Mouse (Mus musculus) neural tube, embryonic 14.5 days (tissue): ENCODE measurements around the gene Syk. TPM values are rescaled to one million over a fixed set of nuclear protein-coding genes. Genes with fewer than 3 reads are reported as not detected.

ENCODE experiments used
- ATAC-seq: fragments of 200-750 bp; cut with Nextera tagmentation; 2 replicates; pipeline ENCODE4 v1.8.0; 2017; ENCODE audit warnings: low read depth, mild to moderate bottlenecking, moderate TSS enrichment, moderate library complexity
- H3K27ac ChIP-seq: fragments of 300-500 bp; sonication (generic); 2 replicates; pipeline ENCODE4 v1.5.1; 2014; ENCODE audit warnings: low read depth, mild to moderate bottlenecking, control low read depth, low read length, moderate library complexity, mixed read lengths
- H3K27me3 ChIP-seq: fragments of 300-500 bp; sonication (generic); 2 replicates; pipeline ENCODE4 v1.6.1; 2014; ENCODE audit warnings: low read length; ENCODE audit not compliant: control insufficient read depth, insufficient read depth
- H3K36me3 ChIP-seq: fragments of 300-500 bp; sonication (generic); 2 replicates; pipeline ENCODE4 v1.6.1; 2014; ENCODE audit warnings: low read length, mixed read lengths; ENCODE audit not compliant: control insufficient read depth, insufficient read depth
- H3K4me1 ChIP-seq: fragments of 300-500 bp; sonication (generic); 2 replicates; pipeline ENCODE4 v1.6.1; 2014; ENCODE audit warnings: low read length; ENCODE audit not compliant: control insufficient read depth, insufficient read depth
- H3K4me2 ChIP-seq: fragments of 300-500 bp; sonication (generic); 2 replicates; pipeline ENCODE4 v1.6.1; 2014; ENCODE audit warnings: mild to moderate bottlenecking, low read depth, low read length, control low read depth
- H3K4me3 ChIP-seq: fragments of 300-500 bp; sonication (generic); 2 replicates; pipeline ENCODE4 v1.5.1; 2014; ENCODE audit warnings: low read depth, low read length, control low read depth, mixed read lengths
- H3K9ac ChIP-seq: fragments of 300-500 bp; sonication (generic); replicated peaks from 2 replicates; pipeline ENCODE4 v1.6.1; 2014; ENCODE audit warnings: low read depth, mild to moderate bottlenecking, control low read depth, low read length, mixed read lengths
- H3K9me3 ChIP-seq: fragments of 300-500 bp; sonication (generic); 2 replicates; pipeline ENCODE4 v1.6.1; 2016; ENCODE audit warnings: low read length; ENCODE audit not compliant: control insufficient read depth
- WGBS: fragments of 180-500 bp; shearing (Covaris S2); extraction: QIAGEN DNeasy Blood & Tissue Kit; methylation state at CpG from one replicate; pipeline ENCODE4 v1.1.7; 2014; 5-methylcytosine and 5-hydroxymethylcytosine counted together
- polyA plus RNA-seq: library from polyadenylated mRNA; unstranded; fragments of >200 nt; fragmentation: Nextera tagmentation; extraction: Ambion mirVana; gene quantifications from 2 replicates; pipeline ENCODE4 v1.2.1, GENCODE M21; 2014

Syk gene
- polyA plus RNA-seq, 1 experiment from 2014 or later: 1.2 TPM

DNA sequence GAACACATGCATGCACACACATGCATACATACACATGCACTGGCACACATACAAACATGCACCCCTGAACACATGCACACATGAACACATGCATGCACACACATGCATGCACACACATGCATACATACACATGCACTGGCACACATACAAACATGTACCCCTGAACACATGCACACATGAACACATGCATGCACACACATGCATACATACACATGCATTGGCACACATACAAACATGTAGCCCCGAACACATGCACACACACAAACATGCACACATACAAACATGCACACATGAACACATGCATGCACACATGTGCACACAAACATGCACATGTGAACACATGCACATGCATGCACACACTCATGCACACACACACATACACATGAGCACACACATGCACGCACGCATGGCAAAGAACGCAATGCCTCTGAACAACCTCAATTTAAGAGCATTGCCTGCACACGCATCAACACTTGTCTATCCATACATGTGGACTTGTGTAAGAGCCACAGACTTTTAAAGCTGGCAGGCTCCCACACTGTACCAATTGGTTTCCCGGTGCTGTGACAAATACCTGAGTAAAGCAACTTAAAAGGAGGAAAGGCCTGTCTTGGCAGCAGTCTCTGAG lies 66.9 kb downstream of the Syk start:
- H3K27ac ChIP-seq: no peak overlapping the region
- ATAC-seq: no peak
- WGBS: 96% methylated on average over 6 of the region's 6 CpGs

GRCm38 (mm10) chr13:52651383-52652252 lies 68.6 kb downstream of the Syk start:
- ATAC-seq: peak; percentile 58
- WGBS: 31% methylated on average over 11 of the region's 12 CpGs
- no peak overlapping the region for H3K27ac ChIP-seq

More for the DNA sequence above, 66.9 kb downstream of the Syk start:
- Histone ChIP-seq H3K4me2 (no peak overlapping the region), H3K9me3 (no peaks in the 10 kb centered on the region), H3K9ac (no peak overlapping the region), H3K36me3 (no peaks in the 10 kb centered on the region), H3K4me3 (no peak overlapping the region), H3K27me3 (no peaks in the 10 kb centered on the region), H3K4me1 (no peaks in the 10 kb centered on the region)

GRCm38 (mm10) chr13:52652253-52652628 lies 69.3 kb downstream of the Syk start:
- 50% methylated on average over 8 of the region's 8 CpGs for WGBS
- ATAC-seq: no peak

More at GRCm38 (mm10) chr13:52651383-52652252, 68.6 kb downstream of the Syk start:
- no peak overlapping the region for H3K4me2 ChIP-seq
- no peaks in the 10 kb centered on the region for H3K36me3 ChIP-seq
- H3K27me3 ChIP-seq: no peaks in the 10 kb centered on the region
- H3K4me3 ChIP-seq: no peak overlapping the region
- H3K9ac ChIP-seq: no peak overlapping the region
- H3K9me3 ChIP-seq: no peaks in the 10 kb centered on the region
- no peaks in the 10 kb centered on the region for H3K4me1 ChIP-seq

DNA sequence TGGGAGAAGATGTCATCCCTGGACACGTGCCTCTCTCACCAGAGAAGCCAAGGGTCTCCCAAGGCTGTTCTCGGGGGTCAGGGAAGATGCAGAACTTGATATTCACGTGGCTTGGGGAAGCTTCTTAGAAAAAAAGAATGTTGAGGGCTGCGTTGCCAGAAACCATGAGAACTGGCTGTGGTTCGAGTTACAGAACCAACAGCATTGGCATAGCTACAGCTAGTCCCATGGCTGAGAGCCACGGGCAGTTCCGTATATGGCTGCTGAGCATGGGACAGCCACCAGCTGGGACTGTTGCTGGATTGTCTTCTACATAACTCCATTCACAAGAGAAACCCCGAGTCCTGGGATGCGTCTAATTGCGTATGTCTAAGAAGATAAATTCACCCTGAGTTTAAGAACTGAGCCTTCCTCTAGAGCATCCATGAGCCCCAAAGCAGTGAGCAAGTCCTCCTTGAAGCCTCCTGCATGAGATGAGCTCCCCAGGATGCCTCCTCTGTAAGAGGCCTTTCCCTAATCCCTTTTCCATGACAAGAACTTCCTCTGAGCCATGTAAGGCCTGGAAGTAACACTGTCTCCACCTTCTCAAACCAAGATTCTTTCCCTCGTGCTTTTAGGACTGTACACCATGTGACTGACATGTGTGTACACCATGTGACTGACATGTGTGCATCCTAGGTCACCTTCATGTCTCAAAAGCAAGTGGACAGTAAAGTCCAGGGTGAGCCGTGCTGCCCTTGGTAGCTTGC lies 71.3 kb downstream of the Syk start:
- no peak for ATAC-seq
- no peak overlapping the region for H3K27ac ChIP-seq

More at GRCm38 (mm10) chr13:52652253-52652628, 69.3 kb downstream of the Syk start:
- Histone ChIP-seq H3K4me1 (no peaks in the 10 kb centered on the region), H3K4me3 (no peak overlapping the region), H3K9ac (no peak overlapping the region), H3K27ac (no peak overlapping the region), H3K36me3 (no peaks in the 10 kb centered on the region), H3K4me2 (no peak overlapping the region), H3K27me3 (no peaks in the 10 kb centered on the region), H3K9me3 (no peaks in the 10 kb centered on the region)

DNA sequence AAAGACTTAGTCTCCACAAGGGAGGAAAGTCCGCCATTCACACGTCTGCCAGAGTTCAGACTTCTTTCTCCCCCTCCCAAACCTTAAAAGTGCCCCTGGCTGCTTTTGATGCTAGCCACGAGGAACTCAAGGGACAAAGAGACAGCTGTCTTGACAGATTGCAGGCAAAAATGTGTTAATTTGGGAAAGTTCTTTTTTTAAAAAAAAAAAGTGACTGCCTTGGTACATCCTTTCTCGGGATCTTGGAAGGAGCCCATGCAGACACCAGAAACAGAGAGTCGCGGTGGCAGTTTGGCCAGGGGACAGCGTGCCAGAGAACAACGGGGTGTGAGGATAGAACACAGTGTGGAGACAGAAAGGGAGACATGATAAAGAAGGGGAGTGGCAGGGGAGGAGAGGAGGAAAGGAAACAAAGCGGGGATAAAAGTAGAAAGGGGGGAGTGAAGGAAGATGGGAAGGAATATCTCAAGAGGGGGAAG lies 71.9 kb downstream of the Syk start:
- Histone ChIP-seq H3K36me3 (no peaks in the 10 kb centered on the region), H3K27ac (no peak overlapping the region), H3K9ac (no peak overlapping the region), H3K4me3 (no peak overlapping the region), H3K4me1 (no peaks in the 10 kb centered on the region), H3K4me2 (no peak overlapping the region), H3K27me3 (no peaks in the 10 kb centered on the region), H3K9me3 (no peaks in the 10 kb centered on the region)
- ATAC-seq: no peak
- 40% methylated on average over 9 of the region's 9 CpGs for WGBS

More for the DNA sequence above, 71.3 kb downstream of the Syk start:
- Histone ChIP-seq H3K4me1 (no peaks in the 10 kb centered on the region), H3K9ac (no peak overlapping the region), H3K36me3 (no peaks in the 10 kb centered on the region), H3K27me3 (no peaks in the 10 kb centered on the region), H3K9me3 (no peaks in the 10 kb centered on the region), H3K4me3 (no peak overlapping the region), H3K4me2 (no peak overlapping the region)
- 84% methylated on average over 12 of the region's 12 CpGs for WGBS

GRCm38 (mm10) chr13:52657966-52658365 lies 75.0 kb downstream of the Syk start:
- no peak for ATAC-seq
- no peak overlapping the region for H3K9ac ChIP-seq
- WGBS: 90% methylated on average over 7 of the region's 7 CpGs

DNA sequence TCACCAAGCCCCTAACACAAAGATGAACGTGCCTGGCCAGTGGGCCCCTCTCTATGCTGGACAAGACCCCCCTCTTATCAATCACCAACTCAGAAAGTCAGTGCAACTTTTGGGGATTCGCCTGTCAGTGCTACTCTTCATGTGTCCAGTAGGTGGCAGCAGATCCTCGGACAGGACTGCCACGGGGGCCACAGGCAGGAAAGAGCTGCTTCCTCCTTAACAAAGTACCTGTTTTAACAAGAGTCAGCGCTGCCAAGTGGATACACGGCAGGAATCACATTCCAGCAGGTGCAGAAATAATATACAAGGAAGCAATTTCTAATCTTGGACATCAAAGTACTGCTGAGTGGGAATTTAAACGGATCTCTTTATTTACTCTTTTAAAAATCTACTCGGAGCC lies 75.5 kb downstream of the Syk start:
- Histone ChIP-seq H3K4me3 (no peak overlapping the region), H3K27ac (no peak overlapping the region), H3K27me3 (no peaks in the 10 kb centered on the region), H3K4me2 (no peak overlapping the region), H3K9me3 (no peaks in the 10 kb centered on the region), H3K4me1 (no peaks in the 10 kb centered on the region), H3K9ac (no peak overlapping the region), H3K36me3 (no peaks in the 10 kb centered on the region)
- peak; percentile 61; the same call in 1 of the 2 replicates for ATAC-seq
- WGBS: 15% methylated on average over 8 of the region's 8 CpGs

More at GRCm38 (mm10) chr13:52657966-52658365, 75.0 kb downstream of the Syk start:
- Histone ChIP-seq H3K4me1 (no peaks in the 10 kb centered on the region), H3K36me3 (no peaks in the 10 kb centered on the region), H3K4me3 (no peak overlapping the region), H3K27me3 (no peaks in the 10 kb centered on the region), H3K27ac (no peak overlapping the region), H3K4me2 (no peak overlapping the region), H3K9me3 (no peaks in the 10 kb centered on the region)

- Histone ChIP-seq H3K27ac (no peak overlapping the region), H3K27me3 (no peaks in the 10 kb centered on the region), H3K36me3 (no peaks in the 10 kb centered on the region), H3K9ac (no peak overlapping the region), H3K4me1 (no peaks in the 10 kb centered on the region), H3K4me3 (no peak overlapping the region), H3K9me3 (no peaks in the 10 kb centered on the region), H3K4me2 (no peak overlapping the region)
- 90% methylated on average over 11 of the region's 11 CpGs for WGBS
- ATAC-seq: no peak
Measured at GRCm38 (mm10) chr13:52659171-52659665, 76.2 kb downstream of the Syk start.
